8 mouse cellular contexts compared by ENCODE assay signal in genomic region chr1:72255062-72255853, GRCm38 (mm10). TPM values are rescaled to one million over a fixed set of nuclear protein-coding genes. Genes with fewer than 3 reads are reported as not detected.
DNase-seq lines count a peak whose midpoint lies in the region; ATAC-seq and TF ChIP-seq lines count a peak whose summit lies in the region.

No protein-coding gene starts in this region.

- peak; percentile 71 for DNase-seq in adrenal gland, adult 2 months
- DNase-seq in embryonic facial prominence, embryonic 10.5 days (ENCODE audit: low spot score): peak; percentile 90
- DNase-seq in kidney, postnatal 36 days: peak; percentile 45 to 53
- DNase-seq in lung, postnatal 0 days (ENCODE audit: low spot score): peak; percentile 63
- peak; percentile 87 for DNase-seq in retina, embryonic 14.5 days (ENCODE audit: low spot score)
- peak; percentile 55 for DNase-seq in urinary bladder, postnatal 25 days (ENCODE audit: low spot score)

- 6% methylated on average over 15 of the region's 15 CpGs for WGBS in embryonic facial prominence, embryonic 10.5 days
- 5% methylated on average over 15 of the region's 15 CpGs for WGBS in heart, embryonic 15.5 days
- WGBS in lung, postnatal 0 days: 3% methylated on average over 15 of the region's 15 CpGs

- H3K9me3 ChIP-seq in E14TG2a.4 (ENCODE audit: low read length): no peaks in the 10 kb centered on the region
- no peaks in the 10 kb centered on the region for H3K9me3 ChIP-seq in embryonic facial prominence, embryonic 10.5 days
- H3K9me3 ChIP-seq in heart, embryonic 15.5 days (replicated peaks): no peaks in the 10 kb centered on the region
- H3K9me3 ChIP-seq in lung, postnatal 0 days (ENCODE audit: low read length): no peaks in the 10 kb centered on the region

- H3K27me3 ChIP-seq in E14TG2a.4 (ENCODE audit: insufficient read depth, low read length): no peaks in the 10 kb centered on the region
- H3K27me3 ChIP-seq in embryonic facial prominence, embryonic 10.5 days (replicated peaks; ENCODE audit: low read depth, poor library complexity, severe bottlenecking): no peaks in the 10 kb centered on the region
- no peaks in the 10 kb centered on the region for H3K27me3 ChIP-seq in heart, embryonic 15.5 days
- H3K27me3 ChIP-seq in lung, postnatal 0 days (replicated peaks; ENCODE audit: insufficient read depth, low read length): no peaks in the 10 kb centered on the region

- peaks cover 42% of the 10 kb centered on the region for H3K36me3 ChIP-seq in E14TG2a.4 (ENCODE audit: insufficient read depth, low read length)
- H3K36me3 ChIP-seq in embryonic facial prominence, embryonic 10.5 days (replicated peaks): no peaks in the 10 kb centered on the region
- no peaks in the 10 kb centered on the region for H3K36me3 ChIP-seq in heart, embryonic 15.5 days
- no peaks in the 10 kb centered on the region for H3K36me3 ChIP-seq in lung, postnatal 0 days (ENCODE audit: insufficient read depth, low read length)

- H3K4me2 ChIP-seq in heart, embryonic 15.5 days: peak overlapping the region; percentile 75
- H3K4me2 ChIP-seq in lung, postnatal 0 days (replicated peaks; ENCODE audit: low read depth, low read length): peak overlapping the region; percentile 65

- H3K4me1 ChIP-seq in E14TG2a.4 (replicated peaks; ENCODE audit: low read depth, low read length): peaks cover 66% of the 10 kb centered on the region
- H3K4me1 ChIP-seq in embryonic facial prominence, embryonic 10.5 days: peaks cover 31% of the 10 kb centered on the region
- peaks cover 15% of the 10 kb centered on the region for H3K4me1 ChIP-seq in heart, embryonic 15.5 days (replicated peaks)
- peaks cover 2% of the 10 kb centered on the region; the same call in 1 of the 2 replicates for H3K4me1 ChIP-seq in lung, postnatal 0 days (ENCODE audit: insufficient read depth, low read depth, low read length)

- no peak for TF ChIP-seq CTCF in E14TG2a.4 (conservative IDR thresholded peaks at IDR 0.05; ENCODE audit: low read length)
- 0 out of 2 replicates have a peak, but pooled peaks have one; percentile 14 for TF ChIP-seq CTCF in lung, postnatal 0 days (IDR thresholded peaks at IDR 0.05)

- H3K9ac ChIP-seq in heart, embryonic 15.5 days: peak overlapping the region; percentile 68
- peak overlapping the region; percentile 52; the same call in 1 of the 2 replicates for H3K9ac ChIP-seq in lung, postnatal 0 days (replicated peaks; ENCODE audit: low read depth)

- TF ChIP-seq EP300 in lung, postnatal 0 days (IDR thresholded peaks at IDR 0.05): no peak

- peak; percentile 75 for ATAC-seq in heart, embryonic 15.5 days (replicated peaks; ENCODE audit: insufficient number of reproducible peaks, insufficient read depth, low FRiP score, low read depth)
- ATAC-seq in lung, postnatal 0 days: peak; percentile 64

- H3K27ac ChIP-seq in embryonic facial prominence, embryonic 10.5 days (replicated peaks): peak overlapping the region; percentile 97
- peak overlapping the region; percentile 93 for H3K27ac ChIP-seq in heart, embryonic 15.5 days
- H3K27ac ChIP-seq in lung, postnatal 0 days (ENCODE audit: low read length): peak overlapping the region; percentile 80

- peak overlapping the region; percentile 37 for H3K4me3 ChIP-seq in E14TG2a.4 (replicated peaks; ENCODE audit: low read length)
- H3K4me3 ChIP-seq in embryonic facial prominence, embryonic 10.5 days: peak overlapping the region; percentile 59
- H3K4me3 ChIP-seq in heart, embryonic 15.5 days: peak overlapping the region; percentile 53
- H3K4me3 ChIP-seq in lung, postnatal 0 days (ENCODE audit: low read depth, low read length): peak overlapping the region; percentile 41

RNA-seq across cellular contexts. Expression of gene Pecr, which starts 28.9 kb away (rescaled TPM):
- 10 to 100 TPM; 20.4 to 33.6 TPM for total RNA-seq in adrenal gland, adult 2 months (2021)
- 6.6 and 7.0 TPM in 2 replicates for polyA plus RNA-seq in adrenal gland, adult 2 months (2012; rRNA removed)
- polyA plus RNA-seq in embryonic facial prominence, embryonic 10.5 days (2016; fragmentation: Nextera tagmentation; extraction: Ambion mirVana): 29.2 and 29.6 TPM in 2 replicates
- 21.7 and 23.3 TPM in 2 replicates for polyA plus RNA-seq in heart, embryonic 15.5 days (2015; fragmentation: Nextera tagmentation; extraction: Ambion mirVana)
- 11.1 and 12.0 TPM in 2 replicates for polyA plus RNA-seq in lung, postnatal 0 days (2015; fragmentation: Nextera tagmentation; extraction: Ambion mirVana)

RNA-seq across cellular contexts. Expression of gene Tmem169, which starts 28.9 kb away (rescaled TPM):
- total RNA-seq in adrenal gland, adult 2 months (2021): under 1 TPM; 0.66 to 0.75 TPM
- polyA plus RNA-seq in adrenal gland, adult 2 months (2012; rRNA removed): 0.16 and 0.19 TPM in 2 replicates
- polyA plus RNA-seq in embryonic facial prominence, embryonic 10.5 days (2016; fragmentation: Nextera tagmentation; extraction: Ambion mirVana): 5.1 and 5.2 TPM in 2 replicates
- 0.68 and 3.1 TPM in 2 replicates for polyA plus RNA-seq in heart, embryonic 15.5 days (2015; fragmentation: Nextera tagmentation; extraction: Ambion mirVana)
- polyA plus RNA-seq in lung, postnatal 0 days (2015; fragmentation: Nextera tagmentation; extraction: Ambion mirVana): 0.07 and 0.10 TPM in 2 replicates

RNA-seq across cellular contexts. Expression of gene Mreg, which starts 43.2 kb away (rescaled TPM):
- 1 to 10 TPM; 1.8 to 2.9 TPM for total RNA-seq in adrenal gland, adult 2 months (2021)
- 0.22 and 0.49 TPM in 2 replicates for polyA plus RNA-seq in adrenal gland, adult 2 months (2012; rRNA removed)
- 20.3 and 21.1 TPM in 2 replicates for polyA plus RNA-seq in embryonic facial prominence, embryonic 10.5 days (2016; fragmentation: Nextera tagmentation; extraction: Ambion mirVana)
- 6.0 and 15.2 TPM in 2 replicates for polyA plus RNA-seq in heart, embryonic 15.5 days (2015; fragmentation: Nextera tagmentation; extraction: Ambion mirVana)
- polyA plus RNA-seq in lung, postnatal 0 days (2015; fragmentation: Nextera tagmentation; extraction: Ambion mirVana): 0.57 and 0.98 TPM in 2 replicates

RNA-seq across cellular contexts. Expression of gene Xrcc5, which starts 52.0 kb away (rescaled TPM):
- 10 to 100 TPM in 1 of 2 experiments, 1 to 10 TPM in 1; 7.4 to 13.3 TPM for total RNA-seq in adrenal gland, adult 2 months (2021)
- polyA plus RNA-seq in adrenal gland, adult 2 months (2012; rRNA removed): 0.33 and 0.63 TPM in 2 replicates
- 55.2 and 57.3 TPM in 2 replicates for polyA plus RNA-seq in embryonic facial prominence, embryonic 10.5 days (2016; fragmentation: Nextera tagmentation; extraction: Ambion mirVana)
- 16.7 and 22.6 TPM in 2 replicates for polyA plus RNA-seq in heart, embryonic 15.5 days (2015; fragmentation: Nextera tagmentation; extraction: Ambion mirVana)
- 10.3 and 11.3 TPM in 2 replicates for polyA plus RNA-seq in lung, postnatal 0 days (2015; fragmentation: Nextera tagmentation; extraction: Ambion mirVana)

Comparison
In these comparisons a context has a peak if more than half of its experiments do, and no peak if none do; other contexts are left out.
1. Peak in every context shown above with its lines: DNase-seq, ATAC-seq, H3K4me3 ChIP-seq and H3K27ac ChIP-seq.